Mouse (Mus musculus) 416B (cell line): ENCODE measurements at regions not wholly inside any gene's neighbourhood (a gene's known extent, or its start where the extent isn't known, plus 50 kb on each side); places are given as distances from the start of the nearest gene placed in this dataset.

Experiments
- DNase-seq: peaks from one replicate; pipeline ENCODE4 v3.0.0; 2011; ENCODE audit warnings: low read depth

DNA sequence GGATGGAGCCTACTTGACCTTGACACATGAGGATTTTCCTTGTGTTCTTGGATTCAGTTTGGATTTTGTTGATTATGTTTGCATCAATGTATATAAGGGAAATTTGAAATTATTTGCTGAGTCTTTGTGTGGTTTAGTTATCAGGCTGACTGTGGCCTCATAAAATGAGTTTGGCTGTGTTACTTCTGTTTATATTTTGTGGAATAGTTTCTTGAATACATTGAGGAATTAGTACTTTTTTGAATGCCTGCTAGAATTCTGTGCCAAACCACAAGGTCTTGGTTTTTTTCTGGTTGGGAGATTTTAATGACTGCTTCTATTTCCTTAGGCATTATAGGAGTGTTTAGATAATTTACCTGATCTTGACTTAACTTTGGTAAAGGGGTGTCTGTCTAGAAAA is 1018.5 kb downstream of the Zpld1 start:
- no peak for DNase-seq

- peak; percentile 79 for DNase-seq
These were observed 1033.9 kb downstream of the Zpld1 start for GRCm38 (mm10) chr16:54263853-54264252.

GRCm38 (mm10) chr16:54259260-54259659 is 1038.5 kb downstream of the Zpld1 start:
- DNase-seq = no peak

DNA sequence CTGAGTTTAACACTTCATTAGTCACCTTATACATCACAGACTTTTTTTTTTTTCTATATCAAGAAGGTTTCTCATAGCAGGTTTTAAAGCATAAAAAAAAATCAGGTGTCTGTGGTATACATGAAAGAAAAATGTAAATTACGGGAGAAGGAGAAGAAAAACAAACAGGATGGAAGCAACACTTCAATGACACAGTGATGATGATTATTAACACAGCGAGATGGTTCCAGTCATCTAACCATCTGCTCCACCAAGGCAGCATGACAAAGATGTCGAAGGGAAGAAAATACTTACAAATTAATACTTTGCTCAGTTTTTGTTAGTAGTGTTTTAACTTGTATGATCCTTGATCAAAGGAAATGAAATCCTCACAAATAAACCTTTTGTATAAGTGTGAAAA is 1050.9 kb downstream of the Zpld1 start:
- DNase-seq = no peak

DNA sequence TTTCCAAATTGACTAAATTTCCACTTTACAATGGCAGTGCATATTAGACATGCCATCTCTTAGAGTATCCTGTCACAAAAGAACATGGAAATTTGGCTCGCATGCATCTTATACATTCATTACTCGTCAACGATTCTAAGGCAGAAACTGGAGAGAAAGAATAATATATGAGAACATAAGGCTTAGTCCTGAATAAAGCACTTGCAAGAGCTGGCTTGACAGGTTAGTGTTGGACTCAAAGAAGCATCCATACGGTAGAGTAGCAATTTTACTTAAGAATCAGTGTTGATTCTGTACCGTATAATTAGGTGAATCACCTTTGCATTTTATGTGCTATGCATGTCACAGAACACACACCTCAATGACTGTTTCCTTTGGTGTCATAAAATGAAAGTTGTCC is 1051.4 kb downstream of the Zpld1 start:
- DNase-seq = no peak

- no peak for DNase-seq
These were observed 1058.3 kb downstream of the Zpld1 start for GRCm38 (mm10) chr16:54239488-54239887.

- DNase-seq = no peak
These were observed 1068.2 kb downstream of the Zpld1 start for GRCm38 (mm10) chr16:54229445-54230208.

GRCm38 (mm10) chr16:54226149-54226548 is 1071.6 kb downstream of the Zpld1 start:
- DNase-seq = no peak

DNA sequence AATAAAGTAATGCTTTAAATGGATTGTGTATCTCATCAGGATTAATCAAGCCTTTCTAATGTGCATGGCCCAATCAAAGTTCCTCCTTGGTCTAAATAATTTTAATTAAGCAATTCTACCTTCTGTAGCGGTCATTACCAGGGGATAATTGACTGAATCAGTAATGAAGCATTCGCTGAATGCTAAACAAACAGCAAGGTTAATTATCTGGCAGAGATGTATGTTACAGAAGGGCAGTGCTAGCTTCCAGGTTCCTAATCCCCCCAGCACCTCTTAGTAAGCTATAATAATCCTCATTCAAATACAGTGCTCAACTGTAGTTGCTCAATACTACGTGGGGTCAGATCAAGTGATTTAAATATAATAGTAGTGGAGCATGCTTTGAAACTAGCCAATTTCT is 1102.6 kb downstream of the Zpld1 start:
- DNase-seq = no peak

- no peak for DNase-seq
These were observed 1103.1 kb downstream of the Zpld1 start for GRCm38 (mm10) chr16:54194680-54195079.
